Mouse (Mus musculus) bone marrow macrophage, adult 2 months (primary cell): ENCODE data around the gene Igsf21.

Experiments
- CTCF ChIP-seq: IDR thresholded peaks from 2 replicates; pipeline ENCODE4 v1.5.1; 2012; ENCODE audit warnings: low read depth, mild to moderate bottlenecking, low read length, moderate library complexity
- POLR2A ChIP-seq: IDR thresholded peaks from 2 replicates; pipeline ENCODE4 v1.6.1; 2012; ENCODE audit warnings: mild to moderate bottlenecking, low read depth, low read length, borderline replicate concordance

- TF ChIP-seq CTCF (no peak), POLR2A (no peak)
Observed at GRCm38 (mm10) chr4:140285726-140286316, 39.2 kb upstream of the Igsf21 start.
